Mouse (Mus musculus) kidney, embryonic 16.5 days (tissue): ENCODE data around the gene Tmprss9. TPM values are rescaled to one million over a fixed set of nuclear protein-coding genes. Genes with fewer than 3 reads are reported as not detected.

ENCODE experiments used
- ATAC-seq: fragments of 200-750 bp; cut with Nextera tagmentation; 2 replicates; pipeline ENCODE4 v1.8.0; 2017; ENCODE audit warnings: moderate TSS enrichment; ENCODE audit not compliant: low FRiP score, low TSS enrichment
- H3K27ac ChIP-seq: fragments of 300-500 bp; sonication (generic); 2 replicates; pipeline ENCODE4 v1.5.1; 2014; ENCODE audit warnings: low read length
- H3K27me3 ChIP-seq: fragments of 300-500 bp; sonication (generic); 2 replicates; pipeline ENCODE4 v1.6.1; 2014; ENCODE audit warnings: low read length, control low read depth, mixed read lengths; ENCODE audit not compliant: insufficient read depth
- H3K36me3 ChIP-seq: fragments of 300-500 bp; sonication (generic); 2 replicates; pipeline ENCODE4 v1.6.1; 2014; ENCODE audit warnings: low read length, control low read depth, mixed read lengths; ENCODE audit not compliant: insufficient read depth
- H3K4me1 ChIP-seq: fragments of 300-500 bp; sonication (generic); 2 replicates; pipeline ENCODE4 v1.6.1; 2014; ENCODE audit warnings: low read length, control low read depth, mixed read lengths; ENCODE audit not compliant: insufficient read depth
- H3K4me2 ChIP-seq: fragments of 300-500 bp; sonication (generic); replicated peaks from 2 replicates; pipeline ENCODE4 v1.6.1; 2014; ENCODE audit warnings: low read depth, low read length
- H3K4me3 ChIP-seq: fragments of 300-500 bp; sonication (generic); 2 replicates; pipeline ENCODE4 v1.5.1; 2014; ENCODE audit warnings: mild to moderate bottlenecking, low read length
- H3K9ac ChIP-seq: fragments of 300-500 bp; sonication (generic); replicated peaks from 2 replicates; pipeline ENCODE4 v1.6.1; 2014; ENCODE audit warnings: low read length
- H3K9me3 ChIP-seq: fragments of 300-500 bp; sonication (generic); 2 replicates; pipeline ENCODE4 v1.6.1; 2016; ENCODE audit warnings: low read length, control low read depth
- WGBS: fragments of 180-500 bp; shearing (Covaris S2); extraction: QIAGEN DNeasy Blood & Tissue Kit; methylation state at CpG from one replicate; pipeline ENCODE4 v1.1.7; 2014; 5-methylcytosine and 5-hydroxymethylcytosine counted together
- polyA plus RNA-seq: library from polyadenylated mRNA; unstranded; fragments of >200 nt; fragmentation: Nextera tagmentation; extraction: Ambion mirVana; gene quantifications from 2 replicates; pipeline ENCODE4 v1.2.1, GENCODE M21; 2015

Gene Tmprss9
- polyA plus RNA-seq, 1 experiment from 2014 or later: not detected

- H3K4me2 ChIP-seq: 0 out of 2 replicates have a peak overlapping the region, but pooled peaks have one; percentile 82
These were observed 27.4 kb downstream of the Tmprss9 start for GRCm38 (mm10) chr10:80899074-80899473.

GRCm38 (mm10) chr10:80899591-80900317, 28.1 kb downstream of the Tmprss9 start:
- peak overlapping the region; percentile 82 for H3K4me2 ChIP-seq
- no peak overlapping the region; the same call in 1 of the 2 replicates for H3K27ac ChIP-seq
- no peaks in the 10 kb centered on the region for H3K9me3 ChIP-seq
- H3K9ac ChIP-seq: peak overlapping the region; percentile 87
- 7% methylated on average over 25 of the region's 25 CpGs for WGBS
- peak overlapping the region; percentile 87 for H3K4me3 ChIP-seq
- no peaks in the 10 kb centered on the region for H3K27me3 ChIP-seq
- peaks cover 11% of the 10 kb centered on the region for H3K4me1 ChIP-seq
- ATAC-seq: no peak
- H3K36me3 ChIP-seq: peaks cover 25% of the 10 kb centered on the region

More at GRCm38 (mm10) chr10:80899074-80899473, 27.4 kb downstream of the Tmprss9 start:
- Histone ChIP-seq H3K9ac (no peak overlapping the region), H3K9me3 (no peaks in the 10 kb centered on the region), H3K4me3 (no peak overlapping the region), H3K4me1 (peaks cover 11% of the 10 kb centered on the region), H3K27me3 (no peaks in the 10 kb centered on the region), H3K36me3 (peaks cover 18% of the 10 kb centered on the region), H3K27ac (no peak overlapping the region)
- ATAC-seq: no peak
- WGBS: 91% methylated on average over 8 of the region's 8 CpGs

- Histone ChIP-seq H3K4me3 (peak within 1 kb of the TSS; percentile 87), H3K27ac (peak within 1 kb of the TSS; percentile 87), H3K9ac (peak within 1 kb of the TSS; percentile 87), H3K36me3 (peaks cover 32% of the 10 kb centered on the region), H3K27me3 (no peaks in the 10 kb centered on the region), H3K9me3 (no peaks in the 10 kb centered on the region), H3K4me1 (peaks cover 11% of the 10 kb centered on the region), H3K4me2 (peak within 1 kb of the TSS; percentile 82)
- under 1% methylated on average over 72 of the region's 72 CpGs for WGBS
- peak; percentile 95 for ATAC-seq
These were observed 28.9 kb downstream of the Tmprss9 start, which contains the start of gene Timm13 for GRCm38 (mm10) chr10:80900318-80901247. Gene Timm13 (minus strand): TSS chr10:80900969.

- Histone ChIP-seq H3K4me2 (peak overlapping the region; percentile 41), H3K27ac (peak overlapping the region; percentile 61), H3K4me1 (peaks cover 11% of the 10 kb centered on the region), H3K36me3 (peaks cover 43% of the 10 kb centered on the region), H3K9ac (peak overlapping the region; percentile 1), H3K4me3 (no peak overlapping the region; the same call in 1 of the 2 replicates), H3K27me3 (no peaks in the 10 kb centered on the region), H3K9me3 (no peaks in the 10 kb centered on the region)
- 88% methylated on average over 19 of the region's 19 CpGs for WGBS
- no peak for ATAC-seq
These were observed 30.0 kb downstream of the Tmprss9 start for GRCm38 (mm10) chr10:80901409-80902272.

GRCm38 (mm10) chr10:80902273-80902940, 30.8 kb downstream of the Tmprss9 start:
- peaks cover 11% of the 10 kb centered on the region for H3K4me1 ChIP-seq
- no peaks in the 10 kb centered on the region for H3K9me3 ChIP-seq
- no peak overlapping the region for H3K4me3 ChIP-seq
- H3K36me3 ChIP-seq: peaks cover 46% of the 10 kb centered on the region
- H3K27ac ChIP-seq: no peak overlapping the region
- no peak overlapping the region for H3K4me2 ChIP-seq
- H3K27me3 ChIP-seq: no peaks in the 10 kb centered on the region
- ATAC-seq: no peak
- 88% methylated on average over 9 of the region's 9 CpGs for WGBS
- no peak overlapping the region for H3K9ac ChIP-seq

- H3K9ac ChIP-seq: no peak overlapping the region
- H3K36me3 ChIP-seq: peaks cover 54% of the 10 kb centered on the region
- no peaks in the 10 kb centered on the region for H3K9me3 ChIP-seq
- H3K27ac ChIP-seq: no peak overlapping the region
- H3K4me2 ChIP-seq: no peak overlapping the region
- H3K27me3 ChIP-seq: no peaks in the 10 kb centered on the region
- H3K4me3 ChIP-seq: no peak overlapping the region
- no peak for ATAC-seq
- H3K4me1 ChIP-seq: peaks cover 7% of the 10 kb centered on the region
- WGBS: 89% methylated on average over 10 of the region's 10 CpGs
These were observed 31.6 kb downstream of the Tmprss9 start for GRCm38 (mm10) chr10:80903282-80903681.

- no peak overlapping the region for H3K9ac ChIP-seq
- no peak for ATAC-seq
- H3K9me3 ChIP-seq: no peaks in the 10 kb centered on the region
- no peak overlapping the region for H3K4me3 ChIP-seq
- no peaks in the 10 kb centered on the region for H3K27me3 ChIP-seq
- WGBS: 82% methylated on average over 28 of the region's 28 CpGs
- H3K4me2 ChIP-seq: no peak overlapping the region
- peaks cover 55% of the 10 kb centered on the region for H3K36me3 ChIP-seq
- no peak overlapping the region for H3K27ac ChIP-seq
- H3K4me1 ChIP-seq: peaks cover 7% of the 10 kb centered on the region
These were observed 32.5 kb downstream of the Tmprss9 start for GRCm38 (mm10) chr10:80904004-80904693.

GRCm38 (mm10) chr10:80904709-80905108, 33.1 kb downstream of the Tmprss9 start:
- Histone ChIP-seq H3K36me3 (peaks cover 61% of the 10 kb centered on the region), H3K4me2 (no peak overlapping the region), H3K9ac (no peak overlapping the region), H3K4me3 (no peak overlapping the region), H3K4me1 (peaks cover 2% of the 10 kb centered on the region), H3K9me3 (no peaks in the 10 kb centered on the region), H3K27me3 (no peaks in the 10 kb centered on the region), H3K27ac (no peak overlapping the region)
- no peak for ATAC-seq
- 83% methylated on average over 11 of the region's 11 CpGs for WGBS
